Mouse (Mus musculus) layer of hippocampus, adult 9-10 months (tissue): Measurements from ENCODE around the gene Dnajc6.

Experiments
- DNase-seq: peaks from one replicate; pipeline ENCODE4 v3.0.0; 2022; ENCODE audit warnings: low spot score

Dnajc6 gene

GRCm38 (mm10) chr4:101642708-101643107, 146.3 kb downstream of the Dnajc6 start:
- no peak for DNase-seq

- DNase-seq, result no peak
These were observed 146.8 kb downstream of the Dnajc6 start for GRCm38 (mm10) chr4:101643216-101643615.

- no peak for DNase-seq
These were observed 150.4 kb downstream of the Dnajc6 start for GRCm38 (mm10) chr4:101646857-101647195.

- peak; percentile 100 for DNase-seq
These were observed 150.9 kb downstream of the Dnajc6 start, which contains the start of gene Leprot for GRCm38 (mm10) chr4:101647196-101647905. Gene Leprot (plus strand): TSS chr4:101647718.

GRCm38 (mm10) chr4:101647976-101648642, 151.7 kb downstream of the Dnajc6 start:
- no peak for DNase-seq

GRCm38 (mm10) chr4:101648745-101649144, 152.3 kb downstream of the Dnajc6 start:
- DNase-seq, result no peak

- no peak for DNase-seq
These were observed 154.5 kb downstream of the Dnajc6 start for GRCm38 (mm10) chr4:101650961-101651360.

- DNase-seq, result no peak
These were observed 157.8 kb downstream of the Dnajc6 start for GRCm38 (mm10) chr4:101654256-101654655.

- DNase-seq, result no peak
These were observed 158.5 kb downstream of the Dnajc6 start for GRCm38 (mm10) chr4:101654788-101655414.

GRCm38 (mm10) chr4:101655415-101655790, 159.0 kb downstream of the Dnajc6 start:
- no peak for DNase-seq

- no peak for DNase-seq
These were observed 159.6 kb downstream of the Dnajc6 start for GRCm38 (mm10) chr4:101656056-101656455.

- DNase-seq, result no peak
These were observed 160.6 kb downstream of the Dnajc6 start for GRCm38 (mm10) chr4:101656956-101657570.

- DNase-seq, result no peak
These were observed 167.8 kb downstream of the Dnajc6 start for GRCm38 (mm10) chr4:101664160-101664750.

GRCm38 (mm10) chr4:101664766-101665165, 168.3 kb downstream of the Dnajc6 start:
- no peak for DNase-seq

GRCm38 (mm10) chr4:101669161-101669560, 172.7 kb downstream of the Dnajc6 start:
- no peak for DNase-seq

GRCm38 (mm10) chr4:101669811-101670210, 173.4 kb downstream of the Dnajc6 start:
- DNase-seq, result no peak

GRCm38 (mm10) chr4:101674790-101675189, 178.3 kb downstream of the Dnajc6 start:
- DNase-seq, result no peak

- no peak for DNase-seq
These were observed 179.3 kb downstream of the Dnajc6 start for GRCm38 (mm10) chr4:101675726-101676125.

GRCm38 (mm10) chr4:101682620-101683019, 186.2 kb downstream of the Dnajc6 start:
- DNase-seq, result no peak

- no peak for DNase-seq
These were observed 186.6 kb downstream of the Dnajc6 start for GRCm38 (mm10) chr4:101683086-101683485.

- no peak for DNase-seq
These were observed 188.4 kb downstream of the Dnajc6 start for GRCm38 (mm10) chr4:101684821-101685220.

GRCm38 (mm10) chr4:101686227-101686810, 189.9 kb downstream of the Dnajc6 start:
- DNase-seq, result no peak
